Mouse (Mus musculus) B cell, adult 62 days (primary cell): ENCODE results near the gene Vmn2r24. TPM values are rescaled to one million over a fixed set of nuclear protein-coding genes. Genes with fewer than 3 reads are reported as not detected.

Source experiments
- total RNA-seq: library from RNA; stranded (reverse); gene quantifications from 4 replicates; pipeline ENCODE4 v1.2.4, GENCODE M21; 2023

Vmn2r24 gene
- total RNA-seq = 0.06 TPM in 1 of 4 replicates, not detected in the others

DNA sequence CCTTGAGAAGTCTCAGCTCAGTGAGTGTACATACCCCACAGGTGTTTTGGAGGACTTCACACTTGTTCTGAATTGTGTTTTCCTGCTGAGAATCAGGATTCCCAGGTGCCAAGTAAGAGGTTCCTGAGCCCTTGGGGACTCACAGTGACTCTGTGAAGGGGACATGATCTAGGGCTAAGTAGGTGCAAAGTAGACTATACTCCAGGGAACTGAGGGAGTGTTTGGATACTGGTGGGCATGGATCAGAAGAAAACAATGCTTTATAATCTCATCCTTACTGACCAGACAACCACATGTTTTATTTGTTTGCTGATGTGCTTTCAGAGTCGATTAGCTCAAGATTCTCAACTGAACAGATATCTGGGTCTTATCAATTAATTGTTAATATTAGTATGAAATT is at the start of gene Vmn2r24:
Vmn2r24 (plus strand) TSS at position 301 of the 400 bp plus-strand sequence.

DNA sequence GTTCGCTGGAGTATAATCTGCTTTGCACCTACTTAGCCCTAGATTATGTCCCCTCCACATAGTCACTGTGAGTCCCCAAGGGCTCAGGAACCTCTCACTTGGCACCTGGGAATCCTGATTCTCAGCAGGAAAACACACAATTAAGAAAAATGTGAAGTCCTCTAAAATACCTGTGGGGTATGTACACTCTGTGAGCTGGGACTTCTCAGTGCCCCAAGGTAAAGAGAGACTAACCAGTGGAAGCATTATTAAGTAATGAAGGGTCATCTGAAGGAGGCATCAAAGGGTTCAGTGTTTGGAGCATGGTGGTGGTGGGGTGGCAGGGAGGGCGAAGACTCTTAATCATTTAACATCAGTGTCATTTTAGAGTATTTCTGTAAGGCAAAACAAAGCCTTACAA is 74.7 kb downstream of the Vmn2r24 start, which contains the start of gene Vmn2r25:
Vmn2r25 (minus strand) TSS at position 101 of the 400 bp plus-strand sequence.

Other genes with a start within 250 kb of the Vmn2r24 start
- gene Vmn2r21, start 245.5 kb upstream of the Vmn2r24 start, total RNA-seq = not detected in 4 replicates
- gene Vmn2r22, start 128.2 kb upstream of the Vmn2r24 start, total RNA-seq = not detected in 4 replicates
- gene Vmn2r23, start 76.2 kb upstream of the Vmn2r24 start, total RNA-seq = not detected in 4 replicates
- gene Vmn2r25, start 74.6 kb downstream of the Vmn2r24 start, total RNA-seq = not detected in 4 replicates
- gene Vmn2r26, start 245.7 kb downstream of the Vmn2r24 start, total RNA-seq = 0.09 to 0.18 TPM (median 0.13 TPM) in 4 replicates